7 mouse cellular contexts compared by ENCODE assay signal in genomic region chr8:79384276-79385271, GRCm38 (mm10). TPM values are rescaled to one million over a fixed set of nuclear protein-coding genes. Genes with fewer than 3 reads are reported as not detected.
DNase-seq lines count a peak whose midpoint lies in the region; ATAC-seq lines count a peak whose summit lies in the region.

No protein-coding gene starts in this region.

- no peaks in the 10 kb centered on the region for H3K27me3 ChIP-seq in kidney, embryonic 15.5 days
- H3K27me3 ChIP-seq in embryonic facial prominence, embryonic 14.5 days (replicated peaks; ENCODE audit: control insufficient read depth, insufficient read depth, low read length), result no peaks in the 10 kb centered on the region
- no peaks in the 10 kb centered on the region for H3K27me3 ChIP-seq in intestine, embryonic 16.5 days (replicated peaks; ENCODE audit: control insufficient read depth, insufficient read depth, low read length)
- no peaks in the 10 kb centered on the region for H3K27me3 ChIP-seq in midbrain, embryonic 14.5 days (ENCODE audit: control insufficient read depth, insufficient read depth, low read length)

- peak overlapping the region; percentile 64 for H3K27ac ChIP-seq in kidney, embryonic 15.5 days
- no peak overlapping the region for H3K27ac ChIP-seq in embryonic facial prominence, embryonic 14.5 days (replicated peaks; ENCODE audit: low read depth, low read length)
- H3K27ac ChIP-seq in intestine, embryonic 16.5 days (ENCODE audit: low read length), result peak overlapping the region; percentile 2; the same call in 1 of the 2 replicates
- H3K27ac ChIP-seq in midbrain, embryonic 14.5 days (replicated peaks; ENCODE audit: low read depth, low read length), result no peak overlapping the region

- H3K9ac ChIP-seq in kidney, embryonic 15.5 days, result peak overlapping the region; percentile 37
- H3K9ac ChIP-seq in embryonic facial prominence, embryonic 14.5 days (ENCODE audit: low read depth, low read length), result no peak overlapping the region
- peak overlapping the region; percentile 12; the same call in 1 of the 2 replicates for H3K9ac ChIP-seq in intestine, embryonic 16.5 days (ENCODE audit: low read depth, low read length)
- no peak overlapping the region; the same call in 1 of the 2 replicates for H3K9ac ChIP-seq in midbrain, embryonic 14.5 days (replicated peaks; ENCODE audit: low read length)

- H3K36me3 ChIP-seq in kidney, embryonic 15.5 days, result peaks cover 7% of the 10 kb centered on the region; the same call in 1 of the 2 replicates
- peaks cover 4% of the 10 kb centered on the region; the same call in 1 of the 2 replicates for H3K36me3 ChIP-seq in embryonic facial prominence, embryonic 14.5 days (ENCODE audit: control insufficient read depth, insufficient read depth, low read length)
- H3K36me3 ChIP-seq in intestine, embryonic 16.5 days (ENCODE audit: control insufficient read depth, insufficient read depth, low read length), result no peaks in the 10 kb centered on the region
- H3K36me3 ChIP-seq in midbrain, embryonic 14.5 days (ENCODE audit: control insufficient read depth, insufficient read depth, low read length), result peaks cover 6% of the 10 kb centered on the region; the same call in 1 of the 2 replicates

- ATAC-seq in kidney, embryonic 15.5 days (replicated peaks; ENCODE audit: low FRiP score), result peak; percentile 10; the same call in 1 of the 2 replicates
- no peak for ATAC-seq in embryonic facial prominence, embryonic 14.5 days (ENCODE audit: low read depth)
- no peak for ATAC-seq in intestine, embryonic 16.5 days
- no peak; the same call in 1 of the 2 replicates for ATAC-seq in midbrain, embryonic 14.5 days (ENCODE audit: low FRiP score, low TSS enrichment)

- peak overlapping the region; percentile 48 for H3K4me2 ChIP-seq in kidney, embryonic 15.5 days
- H3K4me2 ChIP-seq in embryonic facial prominence, embryonic 14.5 days (ENCODE audit: low read depth, low read length), result peak overlapping the region; percentile 34
- peak overlapping the region; percentile 24; the same call in 1 of the 2 replicates for H3K4me2 ChIP-seq in intestine, embryonic 16.5 days (ENCODE audit: low read depth, low read length)
- H3K4me2 ChIP-seq in midbrain, embryonic 14.5 days (ENCODE audit: low read length), result peak overlapping the region; percentile 40

- H3K4me1 ChIP-seq in kidney, embryonic 15.5 days, result peaks cover 69% of the 10 kb centered on the region
- peaks cover 50% of the 10 kb centered on the region for H3K4me1 ChIP-seq in embryonic facial prominence, embryonic 14.5 days (ENCODE audit: control insufficient read depth, insufficient read depth, low read length)
- peaks cover 29% of the 10 kb centered on the region for H3K4me1 ChIP-seq in intestine, embryonic 16.5 days (ENCODE audit: control insufficient read depth, insufficient read depth, low read length)
- H3K4me1 ChIP-seq in midbrain, embryonic 14.5 days (ENCODE audit: control insufficient read depth, insufficient read depth, low read length), result peaks cover 37% of the 10 kb centered on the region

- peak overlapping the region; percentile 13; the same call in 1 of the 2 replicates for H3K4me3 ChIP-seq in kidney, embryonic 15.5 days (replicated peaks)
- peak overlapping the region; percentile 13 for H3K4me3 ChIP-seq in embryonic facial prominence, embryonic 14.5 days (ENCODE audit: low read depth, low read length)
- no peak overlapping the region for H3K4me3 ChIP-seq in intestine, embryonic 16.5 days (ENCODE audit: low read length)
- no peak overlapping the region for H3K4me3 ChIP-seq in midbrain, embryonic 14.5 days (replicated peaks; ENCODE audit: low read depth, low read length)

- no peaks in the 10 kb centered on the region for H3K9me3 ChIP-seq in kidney, embryonic 15.5 days (replicated peaks)
- H3K9me3 ChIP-seq in embryonic facial prominence, embryonic 14.5 days (ENCODE audit: control insufficient read depth, low read length), result no peaks in the 10 kb centered on the region
- H3K9me3 ChIP-seq in intestine, embryonic 16.5 days (ENCODE audit: control insufficient read depth, low read length), result no peaks in the 10 kb centered on the region
- no peaks in the 10 kb centered on the region for H3K9me3 ChIP-seq in midbrain, embryonic 14.5 days (ENCODE audit: control insufficient read depth, low read length)

- WGBS in kidney, embryonic 15.5 days, result 20% methylated on average over 25 of the region's 25 CpGs
- 28% methylated on average over 25 of the region's 25 CpGs for WGBS in embryonic facial prominence, embryonic 14.5 days
- WGBS in intestine, embryonic 16.5 days, result 37% methylated on average over 25 of the region's 25 CpGs
- 11% methylated on average over 25 of the region's 25 CpGs for WGBS in midbrain, embryonic 14.5 days

- intact Hi-C loops in left cerebral cortex, postnatal 25 days (cut with DNase I), result no loop called here

- DNase-seq in kidney, postnatal 36 days, result no peak
- no peak for DNase-seq in embryonic facial prominence, embryonic 14.5 days (ENCODE audit: low spot score)
- DNase-seq in midbrain, embryonic 14.5 days, result peak; percentile 41
- DNase-seq in thymus, postnatal 0 days (ENCODE audit: low spot score), result no peak
- no peak for DNase-seq in left cerebral cortex, postnatal 25 days (ENCODE audit: low spot score in 2 of 2)

RNA-seq across cellular contexts. Expression of gene Smad1, which starts 14.7 kb away (rescaled TPM):
- polyA plus RNA-seq in kidney, embryonic 15.5 days (2015; fragmentation: Nextera tagmentation; extraction: Ambion mirVana), result 40.0 and 41.0 TPM in 2 replicates
- 59.4 and 64.7 TPM in 2 replicates for polyA plus RNA-seq in embryonic facial prominence, embryonic 14.5 days (2014; fragmentation: Nextera tagmentation; extraction: Ambion mirVana)
- 33.4 and 33.6 TPM in 2 replicates for polyA plus RNA-seq in intestine, embryonic 16.5 days (2015; fragmentation: Nextera tagmentation; extraction: Ambion mirVana)
- 67.5 and 82.4 TPM in 2 replicates for polyA plus RNA-seq in midbrain, embryonic 14.5 days (2014; fragmentation: Nextera tagmentation; extraction: Ambion mirVana)
- 25.4 and 26.5 TPM in 2 replicates for polyA plus RNA-seq in thymus, postnatal 0 days (2015; fragmentation: Nextera tagmentation; extraction: Ambion mirVana)
- 10 to 100 TPM; 29.6 to 33.8 TPM for total RNA-seq in left cerebral cortex, postnatal 25 days (2021)

Comparison
In these comparisons a context has a peak if more than half of its experiments do, and no peak if none do; other contexts are left out.
1. H3K27ac ChIP-seq: peak in kidney, embryonic 15.5 days (single experiment) and intestine, embryonic 16.5 days (single experiment); none in embryonic facial prominence, embryonic 14.5 days (single experiment) and midbrain, embryonic 14.5 days (single experiment).
2. H3K4me3 ChIP-seq: peak in kidney, embryonic 15.5 days (single experiment) and embryonic facial prominence, embryonic 14.5 days (single experiment); none in intestine, embryonic 16.5 days (single experiment) and midbrain, embryonic 14.5 days (single experiment).
3. H3K9ac ChIP-seq: peak in kidney, embryonic 15.5 days (single experiment) and intestine, embryonic 16.5 days (single experiment); none in embryonic facial prominence, embryonic 14.5 days (single experiment) and midbrain, embryonic 14.5 days (single experiment).
4. Peak in every context shown above with its lines, with median percentiles within 50 percentile points of each other: H3K4me2 ChIP-seq.